Mouse (Mus musculus): ENCODE measurements around the gene Gm20906.
"Not testable (repeated sequence)": the region's sequence is repeated elsewhere in the genome, so short reads cannot be mapped to it uniquely, and the experiment has no call there.

Gene Gm20906

GRCm38 (mm10) chrY:87550666-87551065 lies at the start of gene Gm20906:
Gene Gm20906 (plus strand): TSS chrY:87550966.
- not testable (repeated sequence) for DNase-seq

Data from cerebellum, postnatal 25 days (tissue).